Mouse (Mus musculus) forebrain, embryonic 15.5 days (tissue): ENCODE results near the gene Serpina3c. TPM values are rescaled to one million over a fixed set of nuclear protein-coding genes. Genes with fewer than 3 reads are reported as not detected.
"Not testable (repeated sequence)": the region's sequence is repeated elsewhere in the genome, so short reads cannot be mapped to it uniquely, and the experiment has no call there.

ENCODE experiments used
- ATAC-seq: fragments of 200-750 bp; cut with Nextera tagmentation; replicated peaks from 2 replicates; pipeline ENCODE4 v1.8.0; 2017; ENCODE audit warnings: mild to moderate bottlenecking, moderate TSS enrichment, moderate library complexity
- H3K27ac ChIP-seq: fragments of 300-500 bp; sonication (generic); replicated peaks from 2 replicates; pipeline ENCODE4 v1.5.1; 2015; ENCODE audit warnings: mild to moderate bottlenecking, inconsistent platforms
- H3K27me3 ChIP-seq: fragments of 300-500 bp; sonication (generic); 2 replicates; pipeline ENCODE4 v1.6.1; 2015; ENCODE audit warnings: inconsistent platforms
- H3K36me3 ChIP-seq: fragments of 300-500 bp; sonication (generic); 2 replicates; pipeline ENCODE4 v1.6.1; 2015; ENCODE audit warnings: mild to moderate bottlenecking, inconsistent platforms
- H3K4me1 ChIP-seq: fragments of 300-500 bp; sonication (generic); 2 replicates; pipeline ENCODE4 v1.6.1; 2015; ENCODE audit warnings: inconsistent platforms
- H3K4me2 ChIP-seq: fragments of 300-500 bp; sonication (generic); replicated peaks from 2 replicates; pipeline ENCODE4 v1.6.1; 2015; ENCODE audit warnings: mild to moderate bottlenecking, inconsistent platforms
- H3K4me3 ChIP-seq: fragments of 300-500 bp; sonication (generic); 2 replicates; pipeline ENCODE4 v1.5.1; 2015; ENCODE audit warnings: mild to moderate bottlenecking, inconsistent platforms
- H3K9ac ChIP-seq: fragments of 300-500 bp; sonication (generic); replicated peaks from 2 replicates; pipeline ENCODE4 v1.6.1; 2015; ENCODE audit warnings: mild to moderate bottlenecking, inconsistent platforms
- H3K9me3 ChIP-seq: fragments of 300-500 bp; sonication (generic); 2 replicates; pipeline ENCODE4 v1.6.1; 2016; ENCODE audit warnings: inconsistent platforms
- WGBS: fragments of 180-500 bp; shearing (Covaris S2); methylation state at CpG from one replicate; pipeline ENCODE4 v1.1.7; 2015; ENCODE audit warnings: mixed read lengths; 5-methylcytosine and 5-hydroxymethylcytosine counted together
- polyA plus RNA-seq: library from polyadenylated mRNA; unstranded; fragments of >200 nt; fragmentation: Nextera tagmentation; extraction: Ambion mirVana; gene quantifications from 2 replicates; pipeline ENCODE4 v1.2.1, GENCODE M21; 2015

Gene Serpina3c
- polyA plus RNA-seq, 1 experiment from 2014 or later = not detected

GRCm38 (mm10) chr12:104142427-104142826 is 11.2 kb downstream of the Serpina3c start:
- Histone ChIP-seq H3K9me3 (no peaks in the 10 kb centered on the region), H3K4me1 (no peaks in the 10 kb centered on the region), H3K4me2 (no peak overlapping the region), H3K27me3 (no peaks in the 10 kb centered on the region), H3K9ac (no peak overlapping the region), H3K27ac (no peak overlapping the region), H3K36me3 (no peaks in the 10 kb centered on the region), H3K4me3 (no peak overlapping the region)
- no peak for ATAC-seq
- WGBS = 64% methylated on average over 1 of the region's 1 CpGs

DNA sequence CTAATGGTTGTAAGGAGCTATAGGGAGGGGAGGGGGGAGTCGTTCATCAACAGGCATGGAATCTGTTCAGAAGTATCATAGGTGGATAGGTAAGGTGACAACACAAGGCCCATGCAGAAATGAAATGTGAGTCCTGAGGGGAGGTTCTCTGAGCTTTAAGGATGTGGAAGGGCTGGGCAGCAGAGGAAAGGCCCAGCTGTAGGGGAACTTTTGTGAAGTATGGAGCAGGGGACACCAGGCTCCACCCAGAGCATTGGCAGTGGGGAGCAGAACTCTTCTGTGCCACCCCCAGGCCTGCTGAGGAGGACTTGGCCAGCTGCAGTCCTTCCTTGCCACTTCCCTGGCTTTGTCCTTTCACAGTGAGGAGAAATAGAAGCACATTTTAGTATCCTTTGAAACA is 12.2 kb downstream of the Serpina3c start:
- Histone ChIP-seq H3K9me3 (no peaks in the 10 kb centered on the region), H3K4me1 (no peaks in the 10 kb centered on the region), H3K4me2 (no peak overlapping the region), H3K27ac (no peak overlapping the region), H3K4me3 (no peak overlapping the region), H3K36me3 (no peaks in the 10 kb centered on the region), H3K9ac (no peak overlapping the region), H3K27me3 (no peaks in the 10 kb centered on the region)
- no peak for ATAC-seq
- WGBS = 84% methylated on average over 1 of the region's 1 CpGs

DNA sequence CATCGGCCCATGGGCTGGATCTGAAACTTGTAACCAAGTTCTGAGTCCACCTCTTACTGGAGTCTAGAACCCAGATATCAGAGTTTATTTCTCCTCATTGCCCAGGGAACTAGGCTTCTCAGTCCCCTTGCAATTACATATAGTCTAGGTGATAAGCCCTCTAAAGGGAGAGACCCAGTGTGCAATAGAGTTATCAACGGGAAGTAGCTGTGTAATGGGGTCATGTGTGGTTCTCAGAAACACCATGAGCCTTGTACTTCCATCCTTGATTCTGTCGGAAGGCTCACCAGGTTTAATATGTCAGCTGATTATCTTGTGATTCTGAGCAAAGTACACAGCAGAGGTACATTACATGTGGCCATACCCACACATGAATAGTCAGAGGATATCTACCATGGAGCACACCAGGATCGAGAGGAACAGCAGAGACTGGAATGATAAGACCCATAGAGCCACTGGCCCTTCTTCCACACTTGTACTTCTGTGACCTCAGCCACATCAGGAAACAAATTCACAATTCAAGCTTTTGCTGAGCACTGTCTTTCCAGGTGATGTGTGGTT is 13.0 kb downstream of the Serpina3c start:
- no peak for ATAC-seq
- H3K9me3 ChIP-seq = no peaks in the 10 kb centered on the region
- no peaks in the 10 kb centered on the region for H3K4me1 ChIP-seq
- 94% methylated on average over 4 of the region's 4 CpGs for WGBS
- H3K36me3 ChIP-seq = no peaks in the 10 kb centered on the region
- no peak overlapping the region for H3K4me2 ChIP-seq
- no peak overlapping the region for H3K27ac ChIP-seq
- H3K9ac ChIP-seq = no peak overlapping the region
- H3K27me3 ChIP-seq = no peaks in the 10 kb centered on the region
- no peak overlapping the region for H3K4me3 ChIP-seq

GRCm38 (mm10) chr12:104138216-104138615 is 15.5 kb downstream of the Serpina3c start:
- Histone ChIP-seq H3K27ac (no peak overlapping the region), H3K9ac (no peak overlapping the region), H3K36me3 (no peaks in the 10 kb centered on the region), H3K9me3 (no peaks in the 10 kb centered on the region), H3K4me2 (no peak overlapping the region), H3K4me1 (no peaks in the 10 kb centered on the region), H3K27me3 (no peaks in the 10 kb centered on the region), H3K4me3 (no peak overlapping the region)
- ATAC-seq = no peak
- 89% methylated on average over 2 of the region's 2 CpGs for WGBS

GRCm38 (mm10) chr12:104131041-104131440 is 22.6 kb downstream of the Serpina3c start:
- H3K36me3 ChIP-seq = no peaks in the 10 kb centered on the region
- H3K4me1 ChIP-seq = no peaks in the 10 kb centered on the region
- ATAC-seq = no peak
- H3K4me2 ChIP-seq = no peak overlapping the region
- H3K9me3 ChIP-seq = no peaks in the 10 kb centered on the region
- no peaks in the 10 kb centered on the region for H3K27me3 ChIP-seq
- no peak overlapping the region for H3K9ac ChIP-seq
- no peak overlapping the region for H3K4me3 ChIP-seq
- H3K27ac ChIP-seq = no peak overlapping the region

- H3K27me3 ChIP-seq = no peaks in the 10 kb centered on the region
- H3K4me3 ChIP-seq = no peak within 1 kb of the TSS
- no peaks in the 10 kb centered on the region for H3K9me3 ChIP-seq
- H3K4me2 ChIP-seq = no peak within 1 kb of the TSS
- ATAC-seq = no peak
- 88% methylated on average over 5 of the region's 5 CpGs for WGBS
- H3K36me3 ChIP-seq = no peaks in the 10 kb centered on the region
- H3K4me1 ChIP-seq = no peaks in the 10 kb centered on the region
- no peak within 1 kb of the TSS for H3K9ac ChIP-seq
- no peak within 1 kb of the TSS for H3K27ac ChIP-seq
These were observed 26.0 kb downstream of the Serpina3c start, which contains the start of gene Serpina3b for GRCm38 (mm10) chr12:104127696-104128095. Gene Serpina3b, plus strand, starts transcription at chr12:104127996.

GRCm38 (mm10) chr12:104125021-104125560 is 28.6 kb downstream of the Serpina3c start:
- H3K9ac ChIP-seq = no peak overlapping the region
- no peak overlapping the region for H3K27ac ChIP-seq
- no peaks in the 10 kb centered on the region for H3K36me3 ChIP-seq
- no peaks in the 10 kb centered on the region for H3K4me1 ChIP-seq
- H3K4me3 ChIP-seq = no peak overlapping the region
- H3K27me3 ChIP-seq = no peaks in the 10 kb centered on the region
- WGBS = 83% methylated on average over 5 of the region's 5 CpGs
- H3K4me2 ChIP-seq = no peak overlapping the region
- no peaks in the 10 kb centered on the region for H3K9me3 ChIP-seq
- no peak for ATAC-seq

- no peak for ATAC-seq
- H3K4me3 ChIP-seq = no peak overlapping the region
- 82% methylated on average over 2 of the region's 2 CpGs for WGBS
- H3K4me1 ChIP-seq = no peaks in the 10 kb centered on the region
- H3K4me2 ChIP-seq = no peak overlapping the region
- H3K9ac ChIP-seq = no peak overlapping the region
- no peaks in the 10 kb centered on the region for H3K9me3 ChIP-seq
- no peaks in the 10 kb centered on the region for H3K27me3 ChIP-seq
- H3K27ac ChIP-seq = no peak overlapping the region
- H3K36me3 ChIP-seq = no peaks in the 10 kb centered on the region
These were observed 29.7 kb downstream of the Serpina3c start for GRCm38 (mm10) chr12:104123996-104124395.

DNA sequence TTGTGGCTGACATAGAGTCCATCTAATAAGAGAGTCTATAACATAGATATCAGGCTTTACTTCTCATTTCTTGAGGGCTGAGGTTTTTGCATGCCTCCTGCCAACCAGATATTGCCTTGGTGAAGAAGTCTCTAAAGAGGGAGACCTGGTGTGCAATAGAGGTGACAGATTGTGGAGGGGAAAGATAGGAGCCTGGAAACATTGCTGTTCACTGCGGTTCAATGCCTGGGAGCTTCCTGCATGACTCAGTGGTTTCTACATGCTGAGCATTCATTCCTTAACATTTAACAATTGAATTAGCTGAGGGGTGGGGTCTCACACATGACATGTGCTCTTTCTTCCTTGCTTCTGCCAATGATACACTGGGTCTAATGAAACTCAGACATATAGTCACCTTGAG is 30.6 kb downstream of the Serpina3c start:
- Histone ChIP-seq H3K4me1 (no peaks in the 10 kb centered on the region), H3K9ac (no peak overlapping the region), H3K36me3 (no peaks in the 10 kb centered on the region), H3K4me3 (no peak overlapping the region), H3K4me2 (no peak overlapping the region), H3K27me3 (no peaks in the 10 kb centered on the region), H3K9me3 (no peaks in the 10 kb centered on the region), H3K27ac (no peak overlapping the region)
- WGBS = 90% methylated on average over 1 of the region's 1 CpGs
- ATAC-seq = no peak

DNA sequence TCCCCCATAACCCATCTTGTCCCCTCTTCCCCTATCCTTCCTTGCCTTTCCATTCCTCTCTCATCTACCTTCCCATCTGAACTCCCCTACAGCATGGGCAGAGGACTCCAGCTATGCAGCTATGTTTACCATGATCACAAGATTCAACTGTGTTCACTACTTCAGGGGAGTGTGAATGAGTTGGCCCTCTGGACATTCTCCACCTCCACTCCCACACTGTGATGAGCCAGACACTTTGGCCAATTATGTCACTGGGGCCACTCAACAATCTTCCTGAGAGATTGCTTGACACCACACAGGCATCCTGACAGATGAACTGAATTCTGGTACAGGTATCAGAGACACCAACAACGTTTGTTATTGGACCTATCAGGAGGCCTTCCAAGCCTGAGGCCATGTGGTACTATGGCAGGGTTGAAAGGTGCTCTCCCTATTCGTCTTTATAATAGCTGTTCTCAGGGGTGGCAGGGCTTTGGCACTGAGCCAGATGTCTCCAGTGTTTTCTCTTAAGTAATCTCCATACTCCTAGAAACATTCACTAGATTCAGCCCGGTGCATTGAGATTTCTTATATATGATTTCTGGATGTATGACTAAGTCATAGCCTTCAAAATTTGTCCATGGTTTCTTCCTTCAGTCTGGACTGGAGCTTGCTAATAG is 38.6 kb downstream of the Serpina3c start:
- 52% methylated on average over 3 of the region's 3 CpGs for WGBS
- Histone ChIP-seq H3K36me3 (no peaks in the 10 kb centered on the region), H3K27me3 (no peaks in the 10 kb centered on the region), H3K4me3 (no peak overlapping the region), H3K4me2 (no peak overlapping the region), H3K4me1 (no peaks in the 10 kb centered on the region), H3K9ac (no peak overlapping the region), H3K9me3 (no peaks in the 10 kb centered on the region), H3K27ac (no peak overlapping the region)
- no peak for ATAC-seq

GRCm38 (mm10) chr12:104112333-104112732 is 41.3 kb downstream of the Serpina3c start, which contains the start of gene Serpina3a:
Gene Serpina3a, plus strand, starts transcription at chr12:104112724.
- not testable (repeated sequence) for H3K27me3 ChIP-seq

GRCm38 (mm10) chr12:104108507-104108906 is 45.2 kb downstream of the Serpina3c start:
- H3K4me2 ChIP-seq = no peak overlapping the region
- no peak overlapping the region for H3K27ac ChIP-seq
- no peaks in the 10 kb centered on the region for H3K36me3 ChIP-seq
- no peaks in the 10 kb centered on the region for H3K9me3 ChIP-seq
- H3K4me1 ChIP-seq = no peaks in the 10 kb centered on the region
- no peaks in the 10 kb centered on the region for H3K27me3 ChIP-seq
- ATAC-seq = no peak
- no peak overlapping the region for H3K9ac ChIP-seq
- no peak overlapping the region for H3K4me3 ChIP-seq
- WGBS = 79% methylated on average over 2 of the region's 2 CpGs

More at GRCm38 (mm10) chr12:104112333-104112732, 41.3 kb downstream of the Serpina3c start, which contains the start of gene Serpina3a:
- not testable (repeated sequence) for H3K4me3 ChIP-seq, H3K36me3 ChIP-seq, H3K4me2 ChIP-seq, H3K4me1 ChIP-seq, H3K27ac ChIP-seq, H3K9ac ChIP-seq, H3K9me3 ChIP-seq, ATAC-seq
- WGBS = 86% methylated on average over 11 of the region's 11 CpGs
